Mouse (Mus musculus): ENCODE measurements around the gene Gm49450. TPM values are rescaled to one million over a fixed set of nuclear protein-coding genes. Genes with fewer than 3 reads are reported as not detected.
"Not testable (repeated sequence)": the region's sequence is repeated elsewhere in the genome, so short reads cannot be mapped to it uniquely, and the experiment has no call there.

Gene Gm49450
- polyA plus RNA-seq, 1 experiment: 23.9 TPM

- WGBS: 83% methylated on average over 4 of the region's 4 CpGs
- no peak overlapping the region for H3K4me3 ChIP-seq (ENCODE audit: low read depth, low read length)
Observed at GRCm38 (mm10) chr15:98942081-98942480, 11.3 kb downstream of the Gm49450 start.

GRCm38 (mm10) chr15:98941539-98941938, 11.8 kb downstream of the Gm49450 start:
- no peaks in the 10 kb centered on the region for H3K36me3 ChIP-seq (ENCODE audit: control insufficient read depth, insufficient read depth, low read length)
- WGBS: 78% methylated on average over 2 of the region's 2 CpGs
- H3K27me3 ChIP-seq (ENCODE audit: control insufficient read depth, insufficient read depth, low read length): no peaks in the 10 kb centered on the region
- TF ChIP-seq POLR2A (IDR thresholded peaks at IDR 0.05; ENCODE audit: low read depth, low read length) (no peak), CTCF (IDR thresholded peaks at IDR 0.05; ENCODE audit: extremely low read depth, insufficient read length, insufficient replicate concordance, low read depth, low read length) (no peak)
- no peak overlapping the region for H3K27ac ChIP-seq (ENCODE audit: insufficient read depth, low read depth, low read length)
- no peaks in the 10 kb centered on the region for H3K4me1 ChIP-seq (ENCODE audit: control insufficient read depth, insufficient read depth, insufficient read length, low read length)
- H3K4me3 ChIP-seq (ENCODE audit: low read depth, low read length): no peak overlapping the region

More at GRCm38 (mm10) chr15:98942081-98942480, 11.3 kb downstream of the Gm49450 start:
- TF ChIP-seq POLR2A (IDR thresholded peaks at IDR 0.05; ENCODE audit: low read depth, low read length) (no peak), CTCF (IDR thresholded peaks at IDR 0.05; ENCODE audit: extremely low read depth, insufficient read length, insufficient replicate concordance, low read depth, low read length) (no peak)
- Histone ChIP-seq H3K4me1 (ENCODE audit: control insufficient read depth, insufficient read depth, insufficient read length, low read length) (no peaks in the 10 kb centered on the region), H3K36me3 (ENCODE audit: control insufficient read depth, insufficient read depth, low read length) (no peaks in the 10 kb centered on the region), H3K27me3 (ENCODE audit: control insufficient read depth, insufficient read depth, low read length) (no peaks in the 10 kb centered on the region), H3K27ac (ENCODE audit: insufficient read depth, low read depth, low read length) (no peak overlapping the region)

GRCm38 (mm10) chr15:98940816-98941215, 12.5 kb downstream of the Gm49450 start:
- no peak for TF ChIP-seq CTCF (IDR thresholded peaks at IDR 0.05; ENCODE audit: extremely low read depth, insufficient read length, insufficient replicate concordance, low read depth, low read length)
- H3K4me1 ChIP-seq (ENCODE audit: control insufficient read depth, insufficient read depth, insufficient read length, low read length): no peaks in the 10 kb centered on the region
- H3K27me3 ChIP-seq (ENCODE audit: control insufficient read depth, insufficient read depth, low read length): no peaks in the 10 kb centered on the region
- H3K27ac ChIP-seq (ENCODE audit: insufficient read depth, low read depth, low read length): no peak overlapping the region
- H3K4me3 ChIP-seq (ENCODE audit: low read depth, low read length): no peak overlapping the region
- no peaks in the 10 kb centered on the region for H3K36me3 ChIP-seq (ENCODE audit: control insufficient read depth, insufficient read depth, low read length)
- WGBS: 83% methylated on average over 10 of the region's 10 CpGs

GRCm38 (mm10) chr15:98934217-98934839, 19.0 kb downstream of the Gm49450 start, which contains the start of gene Tuba1b:
Gene Tuba1b, minus strand, starts transcription at chr15:98934565.
- TF ChIP-seq CTCF (IDR thresholded peaks at IDR 0.05; ENCODE audit: extremely low read depth, insufficient read length, insufficient replicate concordance, low read depth, low read length) (no peak), POLR2A (IDR thresholded peaks at IDR 0.05; ENCODE audit: low read depth, low read length) (peak; percentile 83)
- Histone ChIP-seq H3K27me3 (ENCODE audit: control insufficient read depth, insufficient read depth, low read length) (no peaks in the 10 kb centered on the region), H3K27ac (ENCODE audit: insufficient read depth, low read depth, low read length) (peak within 1 kb of the TSS; percentile 83), H3K36me3 (ENCODE audit: control insufficient read depth, insufficient read depth, low read length) (peaks cover 5% of the 10 kb centered on the region; the same call in 1 of the 2 replicates), H3K4me1 (ENCODE audit: control insufficient read depth, insufficient read depth, insufficient read length, low read length) (peaks cover 2% of the 10 kb centered on the region; the same call in 1 of the 2 replicates), H3K4me3 (ENCODE audit: low read depth, low read length) (peak within 1 kb of the TSS; percentile 72)
- 1% methylated on average over 53 of the region's 58 CpGs for WGBS

GRCm38 (mm10) chr15:98933833-98934216, 19.5 kb downstream of the Gm49450 start:
- Histone ChIP-seq H3K27ac (ENCODE audit: insufficient read depth, low read depth, low read length) (peak overlapping the region; percentile 83), H3K4me1 (ENCODE audit: control insufficient read depth, insufficient read depth, insufficient read length, low read length) (peaks cover 2% of the 10 kb centered on the region; the same call in 1 of the 2 replicates), H3K27me3 (ENCODE audit: control insufficient read depth, insufficient read depth, low read length) (no peaks in the 10 kb centered on the region), H3K36me3 (ENCODE audit: control insufficient read depth, insufficient read depth, low read length) (peaks cover 5% of the 10 kb centered on the region; the same call in 1 of the 2 replicates), H3K4me3 (ENCODE audit: low read depth, low read length) (peak overlapping the region; percentile 72)
- TF ChIP-seq POLR2A (IDR thresholded peaks at IDR 0.05; ENCODE audit: low read depth, low read length): no peak
- no peak for TF ChIP-seq CTCF (IDR thresholded peaks at IDR 0.05; ENCODE audit: extremely low read depth, insufficient read length, insufficient replicate concordance, low read depth, low read length)
- WGBS: under 1% methylated on average over 34 of the region's 35 CpGs

GRCm38 (mm10) chr15:98933004-98933671, 20.2 kb downstream of the Gm49450 start:
- not testable (repeated sequence) for H3K27me3 ChIP-seq (ENCODE audit: control insufficient read depth, insufficient read depth, low read length); H3K36me3 ChIP-seq (ENCODE audit: control insufficient read depth, insufficient read depth, low read length); H3K4me1 ChIP-seq (ENCODE audit: control insufficient read depth, insufficient read depth, insufficient read length, low read length)
- Histone ChIP-seq H3K27ac (ENCODE audit: insufficient read depth, low read depth, low read length) (peak overlapping the region; percentile 24; the same call in 1 of the 2 replicates), H3K4me3 (ENCODE audit: low read depth, low read length) (peak overlapping the region; percentile 57)
- WGBS: 2% methylated on average over 8 of the region's 9 CpGs

- H3K4me1 ChIP-seq (ENCODE audit: control insufficient read depth, insufficient read depth, insufficient read length, low read length): peaks cover 2% of the 10 kb centered on the region; the same call in 1 of the 2 replicates
- no peak overlapping the region for H3K4me3 ChIP-seq (ENCODE audit: low read depth, low read length)
- H3K27ac ChIP-seq (ENCODE audit: insufficient read depth, low read depth, low read length): no peak overlapping the region
- TF ChIP-seq CTCF (IDR thresholded peaks at IDR 0.05; ENCODE audit: extremely low read depth, insufficient read length, insufficient replicate concordance, low read depth, low read length) (no peak), POLR2A (IDR thresholded peaks at IDR 0.05; ENCODE audit: low read depth, low read length) (no peak)
- WGBS: 83% methylated on average over 3 of the region's 3 CpGs
- H3K36me3 ChIP-seq (ENCODE audit: control insufficient read depth, insufficient read depth, low read length): peaks cover 5% of the 10 kb centered on the region; the same call in 1 of the 2 replicates
- no peaks in the 10 kb centered on the region for H3K27me3 ChIP-seq (ENCODE audit: control insufficient read depth, insufficient read depth, low read length)
Observed at GRCm38 (mm10) chr15:98930998-98931397, 22.4 kb downstream of the Gm49450 start.

Data from small intestine, adult 2 months (tissue).